Mouse (Mus musculus): ENCODE data around the gene Ppid. TPM values are rescaled to one million over a fixed set of nuclear protein-coding genes. Genes with fewer than 3 reads are reported as not detected.

Gene Ppid
- total RNA-seq, 1 experiment, result 159 TPM

DNA sequence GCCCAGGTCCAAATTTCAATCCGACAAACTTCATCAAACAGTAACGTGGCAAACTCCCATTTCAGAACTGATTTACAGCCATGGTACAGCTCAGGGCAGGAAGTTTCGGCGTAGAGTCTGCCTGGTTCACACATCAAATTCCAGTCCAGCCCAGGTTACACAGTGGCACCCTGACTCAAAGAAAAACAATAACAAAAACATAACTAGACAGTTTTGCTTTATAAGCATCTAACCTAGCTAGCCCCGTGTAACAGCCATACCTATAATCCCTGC is 31.4 kb upstream of the Ppid start:
- Histone ChIP-seq H3K36me3 (ENCODE audit: control insufficient read depth, insufficient read depth, low read length, poor library complexity, severe bottlenecking) (no peaks in the 10 kb centered on the region), H3K4me3 (ENCODE audit: insufficient read depth in 1 of 2, low read depth in 1 of 2, low read length in 2 of 2, poor library complexity in 1 of 2, severe bottlenecking in 1 of 2) (no peak overlapping the region), H3K9ac (ENCODE audit: insufficient read depth, low read depth, low read length, poor library complexity, severe bottlenecking) (no peak overlapping the region), H3K9me3 (ENCODE audit: control insufficient read depth, insufficient read depth, low read depth, low read length) (no peaks in the 10 kb centered on the region), H3K27ac (ENCODE audit: insufficient read depth, low read depth, low read length, poor library complexity, severe bottlenecking) (no peak overlapping the region), H3K4me1 (ENCODE audit: control insufficient read depth in 2 of 2, insufficient read depth in 2 of 2, low read length in 2 of 2, poor library complexity in 1 of 2) (no peaks in the 10 kb centered on the region)
- no peak for DNase-seq (ENCODE audit: low read depth, low spot score)
- TF ChIP-seq ZC3H11A (IDR thresholded peaks at IDR 0.05; ENCODE audit: borderline replicate concordance, low read depth, low read length) (no peak), CHD2 (IDR thresholded peaks at IDR 0.05; ENCODE audit: low read depth, low read length) (no peak), ZNF384 (IDR thresholded peaks at IDR 0.05; ENCODE audit: low read depth, low read length) (no peak), MAFK (IDR thresholded peaks at IDR 0.05; ENCODE audit: insufficient read depth, low read depth, low read length) (no peak), HCFC1 (IDR thresholded peaks at IDR 0.05; ENCODE audit: borderline replicate concordance, insufficient read depth, low read length) (no peak)
- in situ Hi-C loops (cut with MboI; ENCODE audit: low sequenced_read_pairs in 2 of 2, unreplicated experiment in 2 of 2), result no loop called here

DNA sequence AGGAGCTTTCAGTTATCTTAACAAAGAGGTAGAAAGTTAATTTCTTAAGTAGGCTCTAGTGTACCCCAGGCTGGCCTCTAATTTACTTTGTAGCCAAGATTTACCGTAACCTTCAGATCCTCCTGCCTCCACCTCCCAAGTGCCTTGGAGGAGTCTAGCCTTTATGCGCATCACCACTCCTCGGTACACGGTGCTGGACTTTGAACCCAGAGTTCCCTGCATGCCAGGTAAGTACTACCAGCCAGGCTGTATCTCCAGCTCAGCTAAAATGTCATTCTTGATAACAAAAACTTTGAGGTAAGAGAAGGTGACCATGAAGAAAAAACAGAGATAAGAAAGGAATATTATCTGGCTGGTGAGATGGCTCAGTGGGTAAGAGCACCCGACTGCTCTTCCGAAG is 30.6 kb upstream of the Ppid start:
- Histone ChIP-seq H3K27ac (ENCODE audit: insufficient read depth, low read depth, low read length, poor library complexity, severe bottlenecking) (no peak overlapping the region), H3K9me3 (ENCODE audit: control insufficient read depth, insufficient read depth, low read depth, low read length) (no peaks in the 10 kb centered on the region), H3K4me3 (ENCODE audit: insufficient read depth in 1 of 2, low read depth in 1 of 2, low read length in 2 of 2, poor library complexity in 1 of 2, severe bottlenecking in 1 of 2) (no peak overlapping the region), H3K4me1 (ENCODE audit: control insufficient read depth in 2 of 2, insufficient read depth in 2 of 2, low read length in 2 of 2, poor library complexity in 1 of 2) (no peaks in the 10 kb centered on the region; a peak in 1 of 4 replicates), H3K9ac (ENCODE audit: insufficient read depth, low read depth, low read length, poor library complexity, severe bottlenecking) (no peak overlapping the region), H3K36me3 (ENCODE audit: control insufficient read depth, insufficient read depth, low read length, poor library complexity, severe bottlenecking) (no peaks in the 10 kb centered on the region)
- TF ChIP-seq HCFC1 (IDR thresholded peaks at IDR 0.05; ENCODE audit: borderline replicate concordance, insufficient read depth, low read length) (no peak), MAFK (IDR thresholded peaks at IDR 0.05; ENCODE audit: insufficient read depth, low read depth, low read length) (no peak), CHD2 (IDR thresholded peaks at IDR 0.05; ENCODE audit: low read depth, low read length) (no peak), ZNF384 (IDR thresholded peaks at IDR 0.05; ENCODE audit: low read depth, low read length) (no peak), ZC3H11A (IDR thresholded peaks at IDR 0.05; ENCODE audit: borderline replicate concordance, low read depth, low read length) (no peak)
- in situ Hi-C loops (cut with MboI; ENCODE audit: low sequenced_read_pairs in 2 of 2, unreplicated experiment in 2 of 2), result no loop called here
- no peak for DNase-seq (ENCODE audit: low read depth, low spot score)

- H3K9ac ChIP-seq (ENCODE audit: insufficient read depth, low read depth, low read length, poor library complexity, severe bottlenecking), result no peak overlapping the region
- no peaks in the 10 kb centered on the region for H3K9me3 ChIP-seq (ENCODE audit: control insufficient read depth, insufficient read depth, low read depth, low read length)
- H3K36me3 ChIP-seq (ENCODE audit: control insufficient read depth, insufficient read depth, low read length, poor library complexity, severe bottlenecking), result no peaks in the 10 kb centered on the region
- TF ChIP-seq MAFK (IDR thresholded peaks at IDR 0.05; ENCODE audit: insufficient read depth, low read depth, low read length), result no peak
- no peak for TF ChIP-seq CHD2 (IDR thresholded peaks at IDR 0.05; ENCODE audit: low read depth, low read length)
- no peak for TF ChIP-seq HCFC1 (IDR thresholded peaks at IDR 0.05; ENCODE audit: borderline replicate concordance, insufficient read depth, low read length)
- TF ChIP-seq ZC3H11A (IDR thresholded peaks at IDR 0.05; ENCODE audit: borderline replicate concordance, low read depth, low read length), result no peak
- TF ChIP-seq ZNF384 (IDR thresholded peaks at IDR 0.05; ENCODE audit: low read depth, low read length), result no peak
- peaks cover 0 to 1% of the 10 kb centered on the region in 2 experiments; a peak in 2 of 4 replicates for H3K4me1 ChIP-seq (ENCODE audit: control insufficient read depth in 2 of 2, insufficient read depth in 2 of 2, low read length in 2 of 2, poor library complexity in 1 of 2)
- no peak overlapping the region for H3K27ac ChIP-seq (ENCODE audit: insufficient read depth, low read depth, low read length, poor library complexity, severe bottlenecking)
- in situ Hi-C loops (cut with MboI; ENCODE audit: low sequenced_read_pairs in 2 of 2, unreplicated experiment in 2 of 2), result no loop called here
- no peak overlapping the region for H3K4me3 ChIP-seq (ENCODE audit: insufficient read depth in 1 of 2, low read depth in 1 of 2, low read length in 2 of 2, poor library complexity in 1 of 2, severe bottlenecking in 1 of 2)
- DNase-seq (ENCODE audit: low read depth, low spot score), result no peak
Observed at GRCm38 (mm10) chr3:79561784-79562715, 29.1 kb upstream of the Ppid start.

DNA sequence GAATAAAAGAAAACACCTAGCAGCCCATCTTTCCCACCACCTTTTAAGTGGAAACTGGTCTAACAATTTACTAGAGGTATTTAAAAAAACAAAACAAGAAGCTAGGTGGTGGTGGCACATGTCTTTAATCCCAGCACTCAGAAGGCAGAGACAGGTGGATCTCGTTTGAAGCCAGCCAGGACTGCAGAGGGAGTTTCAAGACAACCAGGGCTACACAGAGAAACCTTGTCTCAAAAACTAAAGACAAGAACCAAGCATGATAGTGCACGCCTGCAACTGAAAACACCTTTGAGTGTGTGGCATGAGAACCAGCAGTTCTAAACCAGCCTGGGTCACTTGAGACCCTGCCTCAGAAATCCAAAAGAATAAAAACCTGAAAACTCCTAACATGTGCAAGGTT is 27.6 kb upstream of the Ppid start:
- Histone ChIP-seq H3K9ac (ENCODE audit: insufficient read depth, low read depth, low read length, poor library complexity, severe bottlenecking) (no peak overlapping the region), H3K9me3 (ENCODE audit: control insufficient read depth, insufficient read depth, low read depth, low read length) (no peaks in the 10 kb centered on the region), H3K4me3 (ENCODE audit: insufficient read depth in 1 of 2, low read depth in 1 of 2, low read length in 2 of 2, poor library complexity in 1 of 2, severe bottlenecking in 1 of 2) (no peak overlapping the region), H3K27ac (ENCODE audit: insufficient read depth, low read depth, low read length, poor library complexity, severe bottlenecking) (no peak overlapping the region), H3K4me1 (ENCODE audit: control insufficient read depth in 2 of 2, insufficient read depth in 2 of 2, low read length in 2 of 2, poor library complexity in 1 of 2) (peaks cover 0 to 1% of the 10 kb centered on the region in 2 experiments; a peak in 2 of 4 replicates), H3K36me3 (ENCODE audit: control insufficient read depth, insufficient read depth, low read length, poor library complexity, severe bottlenecking) (no peaks in the 10 kb centered on the region)
- in situ Hi-C loops (cut with MboI; ENCODE audit: low sequenced_read_pairs in 2 of 2, unreplicated experiment in 2 of 2), result no loop called here
- TF ChIP-seq MAFK (IDR thresholded peaks at IDR 0.05; ENCODE audit: insufficient read depth, low read depth, low read length) (no peak), ZC3H11A (IDR thresholded peaks at IDR 0.05; ENCODE audit: borderline replicate concordance, low read depth, low read length) (no peak), ZNF384 (IDR thresholded peaks at IDR 0.05; ENCODE audit: low read depth, low read length) (no peak), CHD2 (IDR thresholded peaks at IDR 0.05; ENCODE audit: low read depth, low read length) (no peak), HCFC1 (IDR thresholded peaks at IDR 0.05; ENCODE audit: borderline replicate concordance, insufficient read depth, low read length) (no peak)
- no peak for DNase-seq (ENCODE audit: low read depth, low spot score)
